In the genomic region with DNA sequence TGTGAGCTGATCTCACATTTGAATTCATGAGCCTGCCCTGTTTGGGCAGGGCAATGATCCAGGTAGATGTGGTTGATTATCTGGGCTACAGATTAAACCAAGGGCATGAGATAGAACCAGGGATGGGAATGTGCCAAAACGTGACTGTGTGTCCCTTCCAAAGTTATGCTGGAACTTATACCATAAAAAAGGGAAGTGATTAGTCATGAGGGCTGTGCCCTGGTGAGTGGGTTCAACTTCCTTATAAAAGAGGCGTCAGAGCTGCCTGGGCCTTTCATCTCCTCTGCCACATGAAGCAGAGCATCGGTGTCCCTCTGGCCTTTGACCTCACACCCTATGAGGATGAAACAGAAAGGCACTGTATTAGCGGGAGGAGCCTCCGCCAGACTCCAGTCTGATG, we compare ENCODE assay signal across 16 mouse cellular contexts. TPM values are rescaled to one million over a fixed set of nuclear protein-coding genes. Genes with fewer than 3 reads are reported as not detected.
DNase-seq lines count a peak whose midpoint lies in the region; ATAC-seq and TF ChIP-seq lines count a peak whose summit lies in the region.
"Had no signal": no experiment of that assay in that cellular context is flagged by ENCODE, and none has a peak within 500 bp of the region (broad histone marks: within the 10 kb centered on the region; RNA-seq: fewer than 3 reads in every experiment).

No protein-coding gene starts in this region.

- H3K4me2 ChIP-seq in intestine, embryonic 15.5 days (replicated peaks), result no peak overlapping the region
- H3K4me2 ChIP-seq in intestine, postnatal 0 days (replicated peaks; ENCODE audit: low read depth), result no peak overlapping the region
- no peak overlapping the region for H3K4me2 ChIP-seq in midbrain, embryonic 15.5 days
- H3K4me2 ChIP-seq: embryonic facial prominence, embryonic 12.5 days; forebrain, embryonic 12.5 days had no signal

- no peak overlapping the region for H3K4me3 ChIP-seq in intestine, embryonic 15.5 days (replicated peaks)
- H3K4me3 ChIP-seq in intestine, postnatal 0 days (ENCODE audit: low read depth, low read length), result no peak overlapping the region
- H3K4me3 ChIP-seq in spleen, adult 2 months (ENCODE audit: extremely low read depth, insufficient read depth, insufficient read length), result no peak overlapping the region
- no peak overlapping the region for H3K4me3 ChIP-seq in small intestine, adult 2 months (ENCODE audit: low read depth, low read length)
- H3K4me3 ChIP-seq in midbrain, embryonic 15.5 days, result no peak overlapping the region
- H3K4me3 ChIP-seq: embryonic facial prominence, embryonic 12.5 days; forebrain, embryonic 12.5 days had no signal

- no peaks in the 10 kb centered on the region for H3K36me3 ChIP-seq in intestine, embryonic 15.5 days
- no peaks in the 10 kb centered on the region for H3K36me3 ChIP-seq in intestine, postnatal 0 days (ENCODE audit: control insufficient read depth, insufficient read depth)
- no peaks in the 10 kb centered on the region for H3K36me3 ChIP-seq in spleen, adult 2 months (ENCODE audit: control insufficient read depth, insufficient read depth, low read length)
- H3K36me3 ChIP-seq in small intestine, adult 2 months (ENCODE audit: control insufficient read depth, insufficient read depth, low read length), result no peaks in the 10 kb centered on the region
- no peaks in the 10 kb centered on the region for H3K36me3 ChIP-seq in midbrain, embryonic 15.5 days (replicated peaks)
- H3K36me3 ChIP-seq: embryonic facial prominence, embryonic 12.5 days; forebrain, embryonic 12.5 days had no signal

- H3K9me3 ChIP-seq in intestine, embryonic 15.5 days, result no peaks in the 10 kb centered on the region
- no peaks in the 10 kb centered on the region; the same call in 1 of the 2 replicates for H3K9me3 ChIP-seq in intestine, postnatal 0 days (ENCODE audit: control insufficient read depth)
- no peaks in the 10 kb centered on the region for H3K9me3 ChIP-seq in midbrain, embryonic 15.5 days
- H3K9me3 ChIP-seq: embryonic facial prominence, embryonic 12.5 days; forebrain, embryonic 12.5 days had no signal

- H3K4me1 ChIP-seq in intestine, embryonic 15.5 days (replicated peaks), result no peaks in the 10 kb centered on the region; the same call in 1 of the 2 replicates
- no peaks in the 10 kb centered on the region; the same call in 1 of the 2 replicates for H3K4me1 ChIP-seq in intestine, postnatal 0 days (replicated peaks; ENCODE audit: control insufficient read depth, insufficient read depth, low read length)
- peaks cover 2% of the 10 kb centered on the region; the same call in 1 of the 2 replicates for H3K4me1 ChIP-seq in spleen, adult 2 months (ENCODE audit: control insufficient read depth, insufficient read depth, insufficient read length)
- peaks cover 18% of the 10 kb centered on the region; the same call in 1 of the 2 replicates for H3K4me1 ChIP-seq in small intestine, adult 2 months (ENCODE audit: control insufficient read depth, insufficient read depth, insufficient read length, low read length)
- peaks cover 21% of the 10 kb centered on the region for H3K4me1 ChIP-seq in midbrain, embryonic 15.5 days

- TF ChIP-seq CTCF in intestine, postnatal 0 days (IDR thresholded peaks at IDR 0.05; ENCODE audit: low read depth), result no peak
- TF ChIP-seq CTCF in spleen, adult 2 months (IDR thresholded peaks at IDR 0.05; ENCODE audit: extremely low read depth, insufficient read depth, insufficient read length, insufficient replicate concordance), result no peak
- TF ChIP-seq CTCF in small intestine, adult 2 months (IDR thresholded peaks at IDR 0.05; ENCODE audit: extremely low read depth, insufficient read length, insufficient replicate concordance, low read depth, low read length), result no peak

- ATAC-seq in intestine, embryonic 15.5 days, result no peak
- ATAC-seq in intestine, postnatal 0 days, result no peak
- peak; percentile 65 to 67 for ATAC-seq in hematopoietic stem cell, adult 5-6 weeks (replicated peaks in 1 of 2; ENCODE audit: insufficient read depth in 1 of 2, low FRiP score in 2 of 2, low TSS enrichment in 1 of 2, low read depth in 1 of 2, poor library complexity in 2 of 2, severe bottlenecking in 2 of 2)
- no peak for ATAC-seq in midbrain, embryonic 15.5 days (replicated peaks)

- no peak overlapping the region for H3K9ac ChIP-seq in intestine, embryonic 15.5 days
- no peak overlapping the region for H3K9ac ChIP-seq in intestine, postnatal 0 days (ENCODE audit: low read depth, low read length)
- no peak overlapping the region for H3K9ac ChIP-seq in midbrain, embryonic 15.5 days
- H3K9ac ChIP-seq: embryonic facial prominence, embryonic 12.5 days; forebrain, embryonic 12.5 days; liver, embryonic 14.5 days had no signal

- no peaks in the 10 kb centered on the region for H3K27me3 ChIP-seq in intestine, embryonic 15.5 days (replicated peaks)
- no peaks in the 10 kb centered on the region for H3K27me3 ChIP-seq in intestine, postnatal 0 days (replicated peaks; ENCODE audit: control insufficient read depth, insufficient read depth, low read length)
- H3K27me3 ChIP-seq in spleen, adult 2 months (ENCODE audit: control insufficient read depth, insufficient read depth, low read length), result no peaks in the 10 kb centered on the region
- no peaks in the 10 kb centered on the region for H3K27me3 ChIP-seq in small intestine, adult 2 months (ENCODE audit: control insufficient read depth, insufficient read depth, low read length)
- H3K27me3 ChIP-seq in midbrain, embryonic 15.5 days (replicated peaks), result no peaks in the 10 kb centered on the region
- H3K27me3 ChIP-seq: embryonic facial prominence, embryonic 12.5 days; forebrain, embryonic 12.5 days had no signal

- 46% methylated on average over 5 of the region's 5 CpGs for WGBS in intestine, embryonic 15.5 days
- 29% methylated on average over 5 of the region's 5 CpGs for WGBS in intestine, postnatal 0 days
- 18% methylated on average over 5 of the region's 5 CpGs for WGBS in spleen, adult 2 months
- WGBS in small intestine, adult 2 months, result 18% methylated on average over 5 of the region's 5 CpGs
- 74% methylated on average over 5 of the region's 5 CpGs for WGBS in midbrain, embryonic 15.5 days

- H3K27ac ChIP-seq in intestine, embryonic 15.5 days, result peak overlapping the region; percentile 13; the same call in 1 of the 2 replicates
- no peak overlapping the region for H3K27ac ChIP-seq in intestine, postnatal 0 days (ENCODE audit: low read depth, low read length)
- peak overlapping the region; percentile 56 for H3K27ac ChIP-seq in spleen, adult 2 months (ENCODE audit: insufficient read depth, low read length)
- H3K27ac ChIP-seq in small intestine, adult 2 months (ENCODE audit: insufficient read depth, low read depth, low read length), result peak overlapping the region; percentile 69
- H3K27ac ChIP-seq in midbrain, embryonic 15.5 days, result no peak overlapping the region
- H3K27ac ChIP-seq: embryonic facial prominence, embryonic 12.5 days; forebrain, embryonic 12.5 days; liver, embryonic 14.5 days had no signal

- peak; percentile 37 to 63 for DNase-seq in spleen, adult 2 months (ENCODE audit: low read depth in 1 of 2, low spot score in 2 of 2)
- no peak for DNase-seq in spleen, postnatal 4 days (ENCODE audit: low spot score in 2 of 2)
- DNase-seq in embryo, embryonic 10 days (ENCODE audit: low spot score), result no peak
- DNase-seq: adrenal gland, postnatal 10 days; cerebellum, adult 11 months; gastrocnemius, postnatal 10 days; kidney, postnatal 4 days; right cerebral cortex, postnatal 25 days had no signal

- TF ChIP-seq POLR2A in spleen, adult 2 months (IDR thresholded peaks at IDR 0.05; ENCODE audit: low read depth, low read length), result no peak
- TF ChIP-seq POLR2A in small intestine, adult 2 months (IDR thresholded peaks at IDR 0.05; ENCODE audit: low read depth, low read length), result no peak

RNA-seq across cellular contexts. Expression of a gene that starts 15.3 kb away (rescaled TPM):
- 2,249 and 2,526 TPM in 2 replicates for polyA plus RNA-seq in intestine, embryonic 15.5 days (2015; fragmentation: Nextera tagmentation; extraction: Ambion mirVana)
- 3,331 and 3,461 TPM in 2 replicates for polyA plus RNA-seq in intestine, postnatal 0 days (2015; fragmentation: Nextera tagmentation; extraction: Ambion mirVana)
- polyA plus RNA-seq in spleen, adult 2 months (2012; rRNA removed), result 173 and 334 TPM in 2 replicates
- 385 and 714 TPM in 2 replicates for total RNA-seq in hematopoietic stem cell, adult 5-6 weeks (2017)
- polyA plus RNA-seq in small intestine, adult 2 months (2012; rRNA removed), result 630 and 1,469 TPM in 2 replicates
- polyA plus RNA-seq in midbrain, embryonic 15.5 days (2015; fragmentation: Nextera tagmentation; extraction: Ambion mirVana), result 2,307 and 2,436 TPM in 2 replicates

RNA-seq across cellular contexts. Expression of a gene that starts 24.5 kb away (rescaled TPM):
- polyA plus RNA-seq in intestine, embryonic 15.5 days (2015; fragmentation: Nextera tagmentation; extraction: Ambion mirVana), result 10.2 and 12.1 TPM in 2 replicates
- 7.8 and 8.6 TPM in 2 replicates for polyA plus RNA-seq in intestine, postnatal 0 days (2015; fragmentation: Nextera tagmentation; extraction: Ambion mirVana)
- 7.6 and 8.2 TPM in 2 replicates for polyA plus RNA-seq in spleen, adult 2 months (2012; rRNA removed)
- 28.4 and 52.3 TPM in 2 replicates for total RNA-seq in hematopoietic stem cell, adult 5-6 weeks (2017)
- polyA plus RNA-seq in small intestine, adult 2 months (2012; rRNA removed), result 2.0 and 5.4 TPM in 2 replicates
- polyA plus RNA-seq in midbrain, embryonic 15.5 days (2015; fragmentation: Nextera tagmentation; extraction: Ambion mirVana), result 12.2 and 14.1 TPM in 2 replicates

Comparison
In these comparisons a context has a peak if more than half of its experiments do, and no peak if none do; other contexts are left out.
1. H3K27ac ChIP-seq: peak in intestine, embryonic 15.5 days (single experiment), spleen, adult 2 months (single experiment) and small intestine, adult 2 months (single experiment); none in intestine, postnatal 0 days (single experiment) and midbrain, embryonic 15.5 days (single experiment).
2. DNase-seq: peak in spleen, adult 2 months (2 of 2); none in spleen, postnatal 4 days (0 of 2) and embryo, embryonic 10 days (single experiment).
3. ATAC-seq: peak in hematopoietic stem cell, adult 5-6 weeks (2 of 2); none in intestine, embryonic 15.5 days (single experiment), intestine, postnatal 0 days (single experiment) and midbrain, embryonic 15.5 days (single experiment).